Mouse (Mus musculus): ENCODE results near the gene Upp2.

- TF ChIP-seq CTCF (IDR thresholded peaks at IDR 0.05; ENCODE audit: extremely low read depth, insufficient read depth, low read length) (no peak), POLR2A (IDR thresholded peaks at IDR 0.05; ENCODE audit: extremely low read depth, insufficient read depth, low read length) (no peak)
These were observed 192.6 kb downstream of the Upp2 start for GRCm38 (mm10) chr2:58759676-58760075.

Measured in cortical plate, adult 2 months (tissue).